Mouse (Mus musculus) frontal cortex, postnatal 14 days (tissue): Measurements from ENCODE around the gene Vwa8.
"Not testable (repeated sequence)": the region's sequence is repeated elsewhere in the genome, so short reads cannot be mapped to it uniquely, and the experiment has no call there.

Source experiments
- DNase-seq, 2 experiments: peaks; one replicate each; pipeline ENCODE4 v3.0.0; 2022; ENCODE audit warnings: low spot score in 2 of 2

Vwa8 gene

DNA sequence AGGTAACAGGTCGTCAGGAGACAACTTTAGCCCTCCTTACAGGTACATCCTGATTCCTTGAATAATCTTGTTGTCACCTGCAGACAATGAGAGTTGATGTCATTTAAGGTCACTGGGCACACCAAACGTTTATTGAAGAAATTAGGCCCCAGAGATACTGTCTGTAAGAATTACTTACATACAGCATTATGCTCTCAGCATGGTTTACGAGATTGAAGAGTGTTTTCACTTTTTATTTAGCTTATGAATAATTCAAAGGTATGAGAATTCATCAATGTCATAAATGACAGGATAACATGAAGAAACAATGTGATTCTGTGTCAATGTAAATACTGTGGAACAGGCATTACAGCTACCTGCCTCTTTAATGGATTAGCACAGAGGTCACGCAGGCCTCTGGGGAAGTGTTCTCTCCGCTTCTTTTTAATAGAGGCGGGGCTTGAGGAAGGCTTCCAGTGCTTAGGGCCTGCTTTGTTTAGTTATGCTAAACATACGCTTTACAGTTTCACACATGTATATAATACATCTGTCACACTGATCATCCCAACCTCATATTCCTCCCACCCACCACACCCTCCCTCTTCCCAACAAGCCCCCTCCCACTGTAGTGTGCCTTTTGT lies 37.2 kb downstream of the Vwa8 start:
- no peak for DNase-seq

DNA sequence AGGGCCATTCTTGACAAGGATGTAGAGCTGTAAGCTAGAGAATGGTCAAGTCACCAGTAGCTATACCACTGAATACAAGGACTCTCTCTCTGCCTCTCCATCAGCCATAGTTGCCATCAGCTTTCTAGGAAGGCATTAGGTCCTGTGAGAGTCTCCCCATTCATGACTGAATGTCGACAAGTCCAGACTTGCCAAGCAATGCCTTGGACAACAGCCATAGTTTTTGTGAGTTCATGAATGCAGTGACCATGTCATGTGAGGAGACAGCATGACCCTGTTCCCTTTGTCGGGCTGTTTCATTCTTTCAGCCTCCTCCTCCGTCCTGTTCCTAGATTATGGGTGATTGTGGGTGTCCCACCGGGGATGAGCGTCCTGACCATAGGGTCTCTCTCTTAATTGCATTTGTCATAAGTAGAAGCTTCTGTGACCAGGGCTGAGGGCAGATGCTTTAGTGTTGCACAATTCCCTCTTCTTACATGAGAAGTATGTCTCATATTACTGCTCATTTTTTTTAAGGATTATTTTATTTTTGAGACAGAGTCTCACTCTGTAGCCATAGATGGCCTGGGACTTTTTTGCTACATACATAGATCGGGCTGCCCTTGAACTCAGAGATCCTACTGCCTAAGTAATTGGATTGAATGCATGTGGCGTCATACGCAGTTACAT lies 37.8 kb downstream of the Vwa8 start:
- DNase-seq: no peak

DNA sequence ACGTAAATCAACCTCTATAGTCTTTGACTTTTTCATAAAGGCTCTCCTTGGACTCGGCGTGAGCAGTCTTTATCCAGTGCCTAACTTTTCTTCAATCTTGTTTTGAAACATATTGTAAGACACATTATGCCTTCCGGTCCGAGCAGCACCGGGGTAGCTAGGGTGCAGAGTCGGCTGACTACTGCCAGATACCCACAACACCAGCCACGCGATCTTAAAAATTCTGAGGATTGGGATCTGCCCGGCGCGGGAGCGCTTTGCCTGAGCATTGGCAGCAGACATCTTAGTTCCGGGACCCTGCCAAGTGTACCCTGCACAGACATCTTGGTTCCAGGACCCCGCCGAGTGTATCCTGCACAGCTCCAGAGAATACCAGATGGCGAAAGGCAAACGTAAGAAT lies 38.6 kb downstream of the Vwa8 start:
- DNase-seq: not testable (repeated sequence)

DNA sequence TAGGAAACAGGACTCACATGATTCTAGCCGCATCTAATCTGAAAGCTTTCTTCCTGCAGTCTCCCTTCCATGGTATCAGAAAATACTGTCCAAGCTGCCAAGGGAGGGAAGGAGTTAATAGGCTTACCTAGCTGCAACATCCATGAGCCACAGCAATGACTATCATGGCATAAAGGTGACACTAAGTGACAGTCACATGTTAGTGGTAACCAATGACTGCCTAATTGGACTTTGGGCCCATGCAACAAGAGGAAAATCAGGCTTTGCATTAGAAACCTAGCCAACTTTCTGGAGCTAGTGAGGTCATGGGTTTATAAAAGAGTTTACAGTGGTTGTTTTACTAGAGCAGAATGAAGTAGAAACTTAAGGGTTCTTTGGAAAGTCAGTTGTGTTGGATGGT lies 46.6 kb downstream of the Vwa8 start:
- no peak for DNase-seq

DNA sequence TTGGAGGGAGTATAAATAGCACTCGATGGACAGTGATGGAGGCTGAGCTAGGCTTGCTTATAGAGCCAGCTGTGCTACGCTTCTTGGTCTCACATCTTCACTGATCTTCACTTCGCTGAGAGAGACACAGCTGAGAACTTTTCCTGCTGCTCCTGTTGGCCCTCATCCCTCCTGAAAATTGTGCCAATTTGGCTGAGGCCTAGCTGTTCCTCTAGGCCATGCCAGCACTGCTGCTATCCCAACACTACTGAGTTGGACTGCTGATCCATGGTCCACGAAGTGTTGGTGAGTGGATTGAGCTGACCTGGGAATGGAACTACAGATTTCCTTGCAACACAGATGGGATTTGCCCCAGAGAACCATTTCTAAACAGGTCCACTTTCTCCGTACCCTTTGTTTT lies 47.4 kb downstream of the Vwa8 start:
- no peak for DNase-seq

DNA sequence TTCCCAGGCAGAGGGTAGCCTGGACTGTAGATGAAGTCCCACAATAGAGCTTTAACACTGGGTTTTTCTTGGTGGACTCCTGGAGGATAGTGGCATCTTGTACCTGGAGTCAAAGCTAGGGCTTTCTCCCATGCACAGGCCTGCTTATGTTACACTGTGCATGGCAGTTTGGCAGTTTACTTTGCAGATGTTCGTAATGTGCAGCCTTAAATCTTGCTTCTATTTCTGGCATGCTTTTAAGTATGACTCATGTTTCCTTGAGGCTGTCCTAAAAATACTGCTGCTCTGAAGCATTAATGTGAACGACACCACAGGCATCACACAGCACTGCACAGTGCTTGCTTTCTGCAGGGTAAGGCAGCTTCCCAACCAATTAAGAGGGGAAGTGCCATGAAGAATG lies 51.9 kb downstream of the Vwa8 start:
- peak in 1 of 2 experiments; percentile 33 for DNase-seq

DNA sequence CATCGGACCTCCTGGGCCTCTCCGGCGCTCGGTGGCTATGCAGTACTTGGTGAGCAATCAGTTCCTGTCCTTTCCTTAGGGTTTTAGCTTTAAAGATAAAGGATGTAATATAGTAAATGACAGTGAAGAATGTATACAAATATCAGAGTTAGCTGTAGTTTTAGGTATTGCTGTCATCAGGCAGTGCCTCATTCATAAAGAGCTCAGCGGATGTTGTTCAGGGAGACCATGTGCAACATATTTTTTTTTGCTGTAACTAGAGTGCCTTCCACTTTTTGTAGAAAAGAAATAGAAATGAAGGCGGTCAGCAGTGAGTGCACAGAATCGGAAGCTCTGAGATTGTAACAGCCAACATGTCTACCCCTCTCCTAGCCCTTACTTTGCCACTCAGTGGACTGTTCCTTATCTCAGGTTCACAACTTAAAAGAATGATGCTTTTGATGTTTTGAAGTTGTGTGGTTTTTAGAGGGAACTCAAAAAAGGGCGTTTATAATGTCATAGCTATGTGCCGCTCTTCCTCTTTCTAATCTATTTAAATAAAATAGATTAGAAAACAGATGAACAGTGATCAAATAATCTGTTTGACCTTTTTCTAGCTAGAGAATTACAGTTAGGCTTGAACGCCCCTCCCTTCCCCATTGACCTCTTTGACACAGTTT lies 59.5 kb downstream of the Vwa8 start:
- DNase-seq: no peak

DNA sequence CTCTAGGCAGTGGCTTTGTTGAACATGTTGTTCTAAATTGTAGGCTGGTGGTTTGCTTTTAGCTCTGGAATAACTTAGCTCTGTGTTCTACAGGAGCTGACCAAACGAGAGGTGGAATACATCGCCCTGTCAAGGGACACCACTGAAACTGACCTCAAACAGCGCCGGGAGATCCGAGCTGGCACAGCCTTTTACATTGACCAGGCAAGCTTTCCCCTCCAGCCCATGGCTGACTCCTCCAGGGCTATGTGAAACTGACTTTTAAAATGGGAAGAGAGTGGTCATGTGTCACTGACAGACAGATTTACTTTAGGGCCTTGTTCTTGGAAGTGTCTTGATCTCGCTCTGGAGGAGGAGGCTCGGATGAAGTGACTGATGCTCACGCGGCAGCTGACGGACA lies 63.2 kb downstream of the Vwa8 start:
- DNase-seq: no peak

DNA sequence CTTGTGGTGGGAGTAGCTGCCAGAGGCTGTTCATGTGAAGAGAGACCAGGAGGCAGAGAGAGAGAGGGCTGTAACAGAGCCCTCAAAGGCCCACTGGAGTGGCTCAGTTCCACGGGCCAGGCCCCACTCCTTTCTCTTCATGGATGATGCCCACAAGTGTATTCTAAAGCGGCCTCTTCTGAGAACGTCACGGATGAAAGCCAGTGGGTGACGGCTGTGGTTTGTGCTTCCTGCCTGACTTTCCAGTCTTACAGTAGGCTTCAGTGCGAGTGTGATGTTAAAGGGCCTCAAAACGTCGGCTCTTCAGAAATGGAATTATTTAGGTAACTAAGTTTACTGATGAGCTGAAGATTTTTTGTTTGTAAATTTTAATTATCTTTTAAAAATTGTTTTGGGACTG lies 65.3 kb downstream of the Vwa8 start:
- DNase-seq: no peak

DNA sequence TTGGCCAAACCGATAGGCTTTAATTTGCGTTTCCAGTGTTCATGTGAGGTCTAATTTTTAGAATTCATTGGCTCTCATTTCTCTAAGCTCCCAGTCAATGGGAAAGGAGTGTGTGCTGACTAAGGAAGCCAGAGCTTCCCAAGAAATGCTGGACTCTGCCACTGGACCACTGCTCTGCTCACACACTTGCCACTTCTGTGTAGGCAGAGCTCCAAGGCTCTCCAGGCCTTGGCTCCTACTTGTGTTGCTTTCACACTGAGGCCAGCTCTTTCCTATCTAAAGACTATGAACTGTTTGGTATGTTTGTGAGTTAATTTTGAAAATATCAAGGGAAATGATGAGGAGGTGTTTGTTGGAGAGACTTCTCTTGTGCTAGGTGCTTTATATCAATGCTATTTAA lies 67.8 kb downstream of the Vwa8 start:
- DNase-seq: no peak

DNA sequence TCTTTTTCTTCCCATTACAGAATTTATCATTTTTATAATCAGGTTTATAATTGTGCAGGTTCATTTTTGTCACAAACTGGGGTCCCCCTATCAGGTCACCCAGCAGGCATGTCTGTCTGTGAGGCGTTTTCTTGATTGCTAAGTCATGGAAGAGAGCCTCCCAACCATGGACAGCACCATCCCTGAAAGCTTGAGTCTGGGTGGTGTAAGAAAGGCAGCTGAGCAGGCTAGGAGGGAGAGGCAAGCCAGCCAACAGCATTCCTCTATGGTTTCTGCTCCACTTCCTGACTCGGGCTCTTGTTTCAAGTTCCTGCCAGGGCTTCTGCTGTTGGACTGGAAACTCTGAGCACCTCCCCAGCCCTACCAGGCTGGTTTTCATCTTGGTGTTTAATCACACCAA lies 72.4 kb downstream of the Vwa8 start:
- DNase-seq: no peak

DNA sequence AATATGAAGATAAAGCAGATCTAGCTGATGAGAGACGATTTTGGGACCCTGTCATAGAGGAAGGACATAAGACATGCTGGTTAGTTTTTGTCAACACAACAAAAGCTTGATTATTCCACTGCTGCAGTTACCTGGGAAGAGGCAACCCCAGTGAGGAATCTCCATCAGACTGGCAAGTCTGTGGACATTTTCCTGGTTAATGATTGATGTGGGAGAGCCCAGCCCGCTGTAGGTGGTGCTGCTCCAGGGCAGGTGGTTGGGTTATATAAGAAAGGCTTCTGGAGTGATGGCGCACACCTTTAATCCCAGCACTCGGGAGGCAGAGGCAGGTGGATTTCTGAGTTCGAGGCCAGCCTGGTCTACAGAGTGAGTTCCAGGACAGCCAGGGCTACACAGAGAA lies 74.8 kb downstream of the Vwa8 start:
- DNase-seq: no peak

DNA sequence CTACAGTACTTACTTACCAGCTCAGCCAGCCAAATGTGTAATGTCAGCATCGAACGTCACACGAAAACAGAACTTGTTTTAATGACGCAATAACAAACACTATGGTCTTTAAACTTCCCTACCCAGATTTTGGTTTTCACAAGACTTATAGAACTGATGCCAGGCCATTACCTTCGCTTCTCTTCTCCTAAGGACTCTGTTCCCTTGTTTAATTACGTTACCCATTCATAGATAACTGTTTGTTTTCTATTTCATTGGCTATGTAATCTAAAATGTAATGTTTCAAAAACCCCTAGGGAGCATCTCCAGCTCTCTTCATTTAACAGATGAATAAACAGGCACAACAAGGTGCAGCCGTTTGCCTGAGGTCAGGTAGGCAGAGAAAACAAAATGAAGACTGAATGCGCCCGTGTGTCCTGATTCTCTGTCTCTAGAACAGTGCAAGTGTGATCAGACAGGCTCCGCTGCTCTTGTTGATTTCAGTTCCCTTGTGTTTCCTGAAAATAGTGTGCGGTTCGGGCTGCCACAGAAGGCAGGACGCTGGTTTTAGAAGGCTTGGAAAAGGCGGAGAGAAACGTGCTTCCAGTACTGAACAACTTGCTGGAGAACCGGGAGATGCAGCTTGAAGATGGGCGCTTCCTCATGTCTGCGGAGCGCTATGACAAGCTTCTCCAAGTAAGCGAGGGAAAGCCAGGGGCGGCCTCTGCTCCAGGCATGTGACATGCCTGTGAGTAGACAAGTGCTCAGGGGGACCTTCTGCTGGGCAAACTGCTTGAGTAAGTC lies 76.1 kb downstream of the Vwa8 start:
- DNase-seq: no peak

DNA sequence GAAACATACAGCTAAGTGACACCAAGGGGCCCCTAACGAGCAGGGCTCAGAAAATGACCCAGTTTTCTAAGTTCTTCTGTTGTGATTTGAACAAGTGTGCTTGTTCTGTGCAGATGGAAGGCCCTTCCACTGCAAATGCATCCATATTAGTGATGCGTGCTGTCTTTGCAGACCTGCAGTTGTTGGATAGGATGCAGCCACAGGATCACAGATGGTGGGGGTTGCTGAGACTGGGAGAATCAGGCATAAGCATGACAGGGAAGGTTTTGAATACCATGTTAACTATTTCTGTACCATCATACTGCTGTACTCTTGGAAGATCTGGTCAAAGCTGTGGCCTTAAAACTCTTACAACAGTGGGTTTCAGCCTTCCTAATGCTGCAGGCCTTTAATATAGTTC lies 83.2 kb downstream of the Vwa8 start:
- DNase-seq: no peak

DNA sequence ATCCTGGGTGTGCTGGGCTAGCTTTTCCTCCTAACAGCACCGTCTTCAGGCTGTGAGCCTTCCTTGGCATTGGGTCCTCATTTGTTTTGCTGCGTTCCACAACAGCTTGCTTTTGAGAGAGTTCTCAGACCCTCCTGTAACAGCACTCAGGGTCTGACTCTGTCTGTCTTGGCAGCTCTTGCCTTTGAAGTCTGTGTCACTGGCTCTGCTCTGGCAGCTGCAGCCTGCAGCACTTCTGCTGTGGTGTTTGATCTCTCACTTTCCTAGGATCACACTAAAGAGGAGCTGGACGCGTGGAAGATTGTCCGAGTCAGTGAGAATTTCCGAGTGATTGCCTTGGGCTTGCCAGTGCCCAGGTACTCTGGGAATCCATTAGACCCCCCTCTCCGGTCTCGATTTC lies 84.5 kb downstream of the Vwa8 start:
- DNase-seq: no peak

DNA sequence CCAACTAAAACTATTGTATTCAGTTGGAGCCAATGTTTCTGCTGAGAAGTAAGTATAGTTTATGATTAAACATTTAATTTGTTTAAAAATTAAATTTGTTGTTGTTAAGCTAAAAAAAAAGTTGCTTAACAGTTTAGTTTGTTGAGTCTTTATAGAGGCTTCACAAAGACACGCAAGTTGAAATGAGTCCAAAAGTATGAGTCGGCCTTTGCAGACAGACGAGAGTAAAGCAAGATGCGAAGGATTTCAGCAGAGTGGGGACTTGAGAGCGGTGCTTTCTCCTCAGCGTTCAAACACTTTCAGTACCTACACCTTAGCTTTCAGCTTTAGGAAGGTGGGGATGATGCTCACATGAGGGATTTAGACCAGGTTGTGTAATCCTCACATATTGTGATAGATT lies 85.7 kb downstream of the Vwa8 start:
- no peak for DNase-seq

DNA sequence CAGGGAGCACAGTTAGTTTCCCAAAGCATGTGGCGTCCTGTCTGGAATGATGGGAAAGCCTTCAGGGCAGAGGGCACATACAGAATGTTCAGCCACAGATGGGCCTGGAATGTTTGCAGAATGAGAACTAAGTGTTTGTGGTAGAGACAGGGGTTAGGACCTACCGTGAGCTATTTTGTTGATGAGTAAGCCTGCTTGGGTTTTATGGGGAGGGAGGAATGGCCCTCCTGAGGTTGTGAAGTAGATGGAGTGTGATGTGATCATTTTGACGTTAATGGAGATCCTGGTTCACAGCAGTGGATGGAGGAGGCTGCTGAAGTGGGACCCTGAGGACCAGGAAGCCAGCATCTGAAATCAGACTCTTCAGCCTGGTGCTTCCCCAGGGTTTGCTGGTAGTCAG lies 86.9 kb downstream of the Vwa8 start:
- DNase-seq: no peak

DNA sequence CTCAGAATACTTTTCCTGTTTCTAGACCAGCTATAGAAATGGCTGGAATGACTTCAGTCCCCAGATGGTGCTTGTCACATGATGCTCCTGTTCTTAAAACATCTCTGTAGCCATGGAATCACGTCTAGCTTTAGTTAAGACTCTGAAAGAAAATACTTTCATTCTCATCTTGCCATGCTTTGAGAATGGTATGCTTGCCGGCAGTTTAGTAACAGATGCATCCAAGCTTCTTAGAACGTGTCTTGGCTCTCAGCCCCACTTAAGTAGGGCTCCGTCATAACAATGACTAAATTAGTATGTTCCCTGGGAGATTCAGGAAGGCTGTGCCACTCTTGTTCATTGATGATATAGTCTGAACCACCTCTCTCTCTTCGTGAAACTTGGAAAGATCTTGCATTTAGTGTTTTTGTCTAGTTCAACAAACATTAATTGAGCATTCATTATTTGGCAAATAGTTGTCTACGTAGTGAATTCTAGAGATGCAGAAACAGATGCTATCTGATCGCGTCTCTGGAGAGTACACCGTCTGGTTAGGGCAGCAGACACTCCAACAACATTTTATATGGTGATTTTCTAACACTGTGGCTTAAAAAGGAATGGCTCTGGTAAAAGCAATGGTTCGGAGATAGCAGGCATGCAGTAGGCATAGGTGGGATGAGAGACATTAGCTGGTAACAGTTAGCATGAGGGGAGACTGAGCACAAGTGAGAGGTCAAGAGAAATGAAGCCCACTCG lies 93.1 kb downstream of the Vwa8 start:
- peak; percentile 45 to 47 for DNase-seq

DNA sequence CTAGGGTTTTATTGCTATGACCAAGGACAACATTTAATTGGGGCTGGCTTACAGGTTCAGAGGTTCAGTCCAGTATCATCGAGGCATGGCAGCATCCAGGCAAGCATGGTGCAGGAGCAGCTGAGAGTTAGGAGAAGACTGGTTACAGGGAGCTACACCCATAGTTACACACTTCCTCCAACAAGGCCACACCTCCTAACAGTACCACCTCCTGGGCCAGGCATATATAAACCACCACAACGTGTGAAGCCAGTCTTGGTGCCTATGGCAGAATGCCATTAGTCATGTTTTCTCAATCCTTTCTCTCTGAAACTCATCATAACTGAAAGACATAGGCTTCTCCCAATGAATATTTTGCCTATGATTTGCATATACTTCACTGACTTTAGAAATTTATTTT lies 106.9 kb downstream of the Vwa8 start:
- no peak for DNase-seq

DNA sequence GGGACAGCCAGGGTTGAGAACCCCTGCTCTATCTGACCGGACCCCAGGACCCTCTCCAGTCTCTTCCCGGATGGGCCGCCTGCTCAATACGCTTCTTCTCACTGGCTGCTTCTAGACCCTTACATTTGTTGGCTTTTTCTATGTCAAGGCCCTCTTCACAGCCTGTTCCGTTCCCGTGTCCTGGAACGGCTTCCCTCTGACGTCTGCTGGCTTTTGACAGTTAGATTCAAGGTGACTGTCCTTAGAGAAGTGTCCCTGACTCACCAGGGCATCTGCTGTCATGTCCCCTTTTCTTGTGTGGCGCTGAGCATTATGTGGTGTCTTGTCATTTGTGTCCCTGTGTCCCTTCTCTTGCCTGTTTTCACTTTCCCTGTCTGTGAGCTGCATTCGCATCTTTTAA lies 121.8 kb downstream of the Vwa8 start:
- DNase-seq: no peak

DNA sequence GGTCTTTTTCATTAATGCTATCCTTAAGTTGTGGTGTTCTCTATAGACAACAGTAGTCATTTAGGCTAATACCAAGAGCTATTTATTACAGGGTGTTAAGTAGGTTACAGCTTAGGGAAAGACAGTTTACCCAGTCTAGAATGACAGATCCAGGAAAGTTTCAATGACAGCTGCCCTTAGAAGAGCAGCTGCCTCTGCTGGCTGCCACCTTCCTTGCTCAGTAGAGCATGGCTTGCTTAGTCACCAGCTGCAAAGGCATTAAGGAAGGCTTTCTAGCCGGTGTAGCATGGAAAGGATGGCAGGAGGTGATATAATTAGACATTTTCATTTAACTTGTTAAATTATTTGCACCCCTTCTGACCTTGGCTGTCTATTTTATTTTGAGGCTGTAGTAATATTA lies 123.6 kb downstream of the Vwa8 start:
- no peak for DNase-seq

DNA sequence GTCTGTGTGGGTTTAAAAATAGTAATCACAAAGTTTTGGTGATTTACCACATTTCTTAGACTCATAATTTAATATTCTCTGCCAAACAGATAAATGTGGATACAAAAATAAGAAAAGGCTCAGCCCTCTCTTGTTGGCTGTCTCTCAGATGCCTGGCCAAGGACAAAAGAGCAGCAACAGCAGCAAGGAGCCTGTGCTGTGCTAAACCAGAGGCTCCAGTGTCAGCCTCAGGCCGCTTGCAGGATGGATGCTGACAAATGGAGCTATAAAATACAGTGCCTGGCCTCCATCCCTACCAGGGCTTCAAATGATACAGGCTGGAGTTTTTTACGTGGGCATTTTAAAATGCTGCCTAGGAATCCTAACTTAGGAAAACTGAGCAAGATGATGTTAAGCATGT lies 134.3 kb downstream of the Vwa8 start:
- no peak for DNase-seq
